Mouse (Mus musculus) mouse trophoblast stem cell (cell line): ENCODE data around the gene Cox6b2.

Experiments
- in situ Hi-C, 2 experiments: fragments of 300-500 bp; cut with MseI, MboI; formaldehyde crosslinking; loops; 2 replicates in 1 of 2; 3 replicates in 1 of 2; pipeline ENCODE4 v1.15.1; 2025

The Cox6b2 gene

DNA sequence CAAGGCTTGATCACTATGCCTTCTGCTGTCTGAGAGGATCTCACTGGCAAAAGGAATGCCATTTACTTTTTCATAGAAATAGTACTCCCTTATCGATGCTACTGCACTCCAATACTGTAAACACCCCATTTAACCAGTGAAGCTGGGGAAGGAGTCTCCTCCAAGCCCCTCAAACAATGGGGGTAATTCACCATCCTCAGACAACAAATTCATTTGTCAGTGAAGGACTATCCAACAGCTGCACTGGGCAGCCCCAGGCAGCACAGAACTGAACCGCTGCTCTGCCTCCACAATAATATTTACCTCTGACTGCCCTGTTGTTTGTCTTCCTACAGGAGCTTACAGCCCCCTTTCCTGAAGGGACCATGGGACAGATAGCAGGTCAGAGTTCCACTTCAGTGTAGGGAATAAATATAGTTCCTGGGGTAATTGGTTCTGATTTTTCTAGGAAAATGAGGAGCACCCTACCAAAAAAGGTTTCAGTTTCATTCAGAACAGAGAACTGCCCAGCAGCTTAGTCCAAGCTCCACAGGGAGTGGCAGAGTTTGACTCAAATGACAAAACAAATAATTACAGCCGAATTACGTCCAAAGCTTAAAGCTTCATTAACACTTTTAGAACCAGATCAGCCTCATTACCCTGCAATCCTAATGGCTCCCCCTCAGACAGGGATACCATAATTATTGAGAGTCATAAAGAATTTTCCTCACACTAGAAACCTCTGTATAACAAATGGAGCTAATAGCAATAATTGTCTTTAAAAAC, 12.2 kb upstream of the Cox6b2 start:
- in situ Hi-C loops = no loop called here

DNA sequence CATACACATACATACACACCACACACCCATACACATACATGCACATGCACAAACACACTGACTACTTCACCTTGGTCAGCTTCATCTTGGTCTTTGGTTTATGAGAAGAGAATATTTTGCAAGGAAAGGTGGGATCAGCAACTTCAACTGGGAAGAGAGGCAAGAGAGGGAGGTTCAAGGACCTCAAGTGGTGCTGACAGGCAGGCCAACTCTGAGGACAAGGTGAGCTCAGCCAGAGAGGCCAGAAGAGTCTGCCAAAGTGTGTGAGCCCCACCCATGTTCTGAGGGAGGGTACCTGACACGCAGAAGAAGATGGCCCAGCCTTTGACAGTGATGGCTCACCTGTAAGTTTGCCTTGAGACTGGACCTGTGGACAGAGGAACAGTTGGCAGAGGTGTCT, 6.8 kb upstream of the Cox6b2 start:
- in situ Hi-C loops = no loop called here

DNA sequence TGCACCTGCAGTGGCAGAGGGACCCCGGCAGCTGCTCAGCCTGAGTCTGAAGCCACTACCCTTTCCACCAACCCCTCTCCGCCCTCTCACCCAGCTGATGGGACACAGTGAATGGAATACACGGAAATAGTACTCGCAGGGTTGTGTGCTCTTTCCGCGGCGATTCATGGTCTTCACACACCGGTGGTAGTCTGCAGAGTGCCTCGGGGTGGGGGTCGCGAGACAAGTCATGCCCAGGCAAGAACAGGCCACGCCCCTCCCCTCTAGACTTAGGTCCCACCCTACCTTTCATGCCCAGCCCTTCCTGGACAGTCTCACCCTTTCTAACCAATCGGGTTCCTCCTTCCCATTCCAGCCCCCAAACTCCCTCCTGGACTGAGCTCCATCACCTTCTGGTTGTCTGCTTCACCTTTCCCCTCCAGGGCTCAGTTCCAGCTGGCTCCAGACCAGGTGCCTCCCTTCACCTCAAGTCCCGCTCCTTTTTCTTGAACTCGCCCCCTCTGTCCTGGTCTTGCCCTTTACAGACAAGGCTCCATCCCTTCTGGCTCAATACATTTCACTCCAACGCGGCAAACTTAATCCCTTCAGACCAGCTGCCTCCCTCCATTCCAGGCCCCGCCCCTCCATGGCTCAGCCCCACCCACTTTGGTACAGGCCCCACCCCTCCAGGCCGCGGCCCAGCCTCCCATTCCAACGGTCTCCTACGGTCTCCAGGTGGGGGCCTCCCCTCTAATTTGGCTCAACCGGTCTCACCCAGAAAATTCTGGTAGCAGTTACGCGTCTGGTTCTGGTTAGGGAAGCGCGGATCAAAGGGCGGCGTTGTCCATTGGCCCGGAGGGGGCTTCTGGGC, 698 bp downstream of the Cox6b2 start:
- in situ Hi-C loops = no loop called here

DNA sequence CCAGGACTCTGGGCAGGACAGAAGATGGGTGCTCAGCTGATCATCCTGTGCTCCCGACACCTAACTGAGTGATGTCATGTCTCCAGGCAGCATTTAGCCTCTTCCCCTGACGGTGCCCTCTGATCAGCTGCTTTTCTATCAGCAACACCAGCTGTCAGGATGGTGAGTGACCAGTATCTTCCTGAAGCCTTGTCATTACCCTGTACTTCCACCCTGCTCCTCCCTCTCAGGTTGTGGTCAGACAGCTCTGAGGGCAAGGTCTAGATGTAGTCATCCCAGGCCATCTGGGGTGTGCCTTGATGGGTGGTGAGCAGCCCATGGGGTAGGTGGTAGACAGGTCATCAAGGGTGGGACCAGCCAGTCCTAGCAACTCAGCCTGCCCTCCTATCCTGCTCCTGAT, 3.7 kb downstream of the Cox6b2 start:
- in situ Hi-C loops = no loop called here

DNA sequence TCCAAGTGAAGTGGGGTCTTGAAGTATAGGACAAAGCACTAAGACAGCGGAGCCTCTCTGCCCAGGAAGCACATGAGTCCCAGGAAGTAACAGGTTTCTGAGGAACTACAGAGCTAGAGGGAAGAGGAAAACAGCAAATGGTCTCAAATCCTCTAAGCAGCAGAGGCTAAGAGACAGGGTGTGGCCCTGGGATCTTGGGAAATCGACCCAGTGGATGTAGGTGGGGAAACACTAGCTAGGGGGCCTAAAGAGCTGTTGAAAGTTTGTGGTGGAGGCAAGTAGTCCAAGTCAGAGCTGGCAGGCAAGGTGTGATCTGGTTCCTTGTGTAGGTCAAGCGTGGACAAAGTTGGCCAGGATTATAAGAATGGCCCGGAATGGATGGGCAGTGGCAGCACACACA, 4.6 kb downstream of the Cox6b2 start:
- in situ Hi-C loops = no loop called here

DNA sequence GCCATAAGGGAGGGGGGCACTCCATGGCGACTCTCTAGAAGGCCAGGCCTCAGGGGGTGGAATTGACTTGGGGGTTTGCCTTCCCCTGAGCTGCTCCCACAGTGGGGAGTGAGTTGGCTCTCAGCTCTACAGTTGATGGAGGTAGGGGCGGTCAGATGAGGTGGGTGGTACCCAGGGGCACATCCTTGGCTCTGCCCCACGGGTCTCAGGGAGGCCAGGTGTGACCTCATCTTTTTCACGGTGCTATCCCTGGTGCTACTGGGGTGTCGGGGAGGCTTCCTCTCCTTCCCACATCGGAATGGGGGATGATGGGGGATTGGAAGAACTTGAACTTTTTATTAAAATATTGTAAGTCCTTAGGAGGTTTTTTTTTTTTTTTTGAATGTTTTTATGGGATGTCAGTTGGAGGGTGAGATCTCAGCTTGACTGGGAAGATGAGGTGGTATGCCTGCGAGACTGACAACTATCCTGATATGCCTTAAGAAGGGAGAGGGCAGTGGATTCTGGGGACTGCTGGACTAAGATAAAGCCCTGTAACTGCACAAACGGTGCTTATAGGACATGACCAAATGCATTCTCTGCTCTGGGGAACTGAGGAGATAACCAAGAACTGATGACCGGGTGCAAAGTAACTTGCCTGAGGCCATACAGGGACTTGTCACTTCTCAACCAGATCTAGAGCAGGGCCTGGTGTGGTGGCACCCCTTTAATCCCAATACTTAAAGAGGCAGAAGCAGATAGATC, 5.6 kb downstream of the Cox6b2 start:
- in situ Hi-C loops = no loop called here

DNA sequence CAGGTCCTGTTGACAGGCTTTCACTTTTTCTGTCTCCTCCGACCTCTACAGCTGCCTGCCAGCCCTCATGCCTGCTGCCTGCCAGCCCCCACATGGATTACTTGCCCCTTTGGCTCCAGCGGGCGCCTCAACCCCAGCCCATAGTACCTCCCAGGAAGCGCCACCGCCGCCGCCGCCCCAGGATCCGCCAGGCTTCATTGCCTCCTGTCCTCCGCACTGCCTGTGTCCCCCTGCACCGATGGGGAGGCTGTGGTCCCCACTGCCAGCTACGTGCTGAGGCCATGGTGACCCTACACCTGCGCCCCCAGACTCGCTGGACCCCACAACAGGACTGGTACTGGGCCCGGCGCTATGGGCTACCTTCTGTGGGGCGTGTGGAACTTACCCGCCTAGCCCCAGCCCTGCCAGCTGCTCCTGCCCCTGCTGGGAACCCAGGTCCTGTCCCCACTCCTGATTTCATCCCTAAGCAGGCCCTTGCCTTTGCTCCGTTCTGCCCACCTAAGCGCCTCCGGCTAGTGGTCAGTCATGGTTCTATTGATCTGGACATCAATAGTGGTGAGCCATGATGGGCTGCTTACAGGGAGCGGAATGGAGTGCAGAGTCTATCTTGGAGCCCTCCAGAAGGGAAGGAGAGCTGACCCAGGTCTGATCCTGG, 6.4 kb downstream of the Cox6b2 start:
- in situ Hi-C loops = no loop called here

DNA sequence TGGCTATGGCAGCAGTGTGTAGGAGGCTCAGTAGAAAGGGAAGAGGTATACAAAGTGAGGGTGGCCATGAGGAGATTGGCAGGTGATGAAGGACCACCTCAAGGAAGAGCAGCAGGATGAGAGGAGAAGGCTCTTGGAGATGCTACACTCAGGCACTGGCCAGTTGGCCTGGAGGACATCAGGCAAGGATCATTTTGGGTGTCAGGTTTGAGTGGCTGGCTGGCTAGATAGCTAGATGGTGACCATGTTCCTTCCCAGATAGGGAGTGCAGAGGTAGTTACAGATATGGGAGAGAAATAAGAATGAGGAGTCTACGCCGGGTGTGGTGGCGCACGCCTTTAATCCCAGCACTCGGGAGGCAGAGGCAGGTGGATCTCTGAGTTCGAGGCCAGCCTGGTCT, 8.0 kb downstream of the Cox6b2 start:
- in situ Hi-C loops = no loop called here

DNA sequence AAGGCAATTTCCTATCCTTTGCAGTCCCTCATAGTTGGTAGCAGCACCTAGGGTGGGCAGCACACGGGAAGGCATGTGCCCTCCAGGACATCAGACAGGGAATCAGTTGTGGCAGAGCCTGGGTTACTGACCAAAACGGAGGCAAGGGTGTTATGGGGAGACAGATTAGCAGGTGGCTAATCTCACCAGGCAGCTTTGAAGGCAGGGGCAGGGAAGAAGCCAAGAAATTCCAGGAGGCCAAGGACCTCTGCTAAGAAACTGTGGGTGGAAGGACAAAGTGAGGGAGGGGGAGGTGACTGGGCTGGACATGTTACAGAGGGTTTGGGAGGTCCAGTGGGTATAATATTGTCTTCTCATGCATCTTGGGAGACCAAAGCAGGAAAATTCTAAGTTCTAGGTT, 9.5 kb downstream of the Cox6b2 start:
- in situ Hi-C loops = no loop called here

DNA sequence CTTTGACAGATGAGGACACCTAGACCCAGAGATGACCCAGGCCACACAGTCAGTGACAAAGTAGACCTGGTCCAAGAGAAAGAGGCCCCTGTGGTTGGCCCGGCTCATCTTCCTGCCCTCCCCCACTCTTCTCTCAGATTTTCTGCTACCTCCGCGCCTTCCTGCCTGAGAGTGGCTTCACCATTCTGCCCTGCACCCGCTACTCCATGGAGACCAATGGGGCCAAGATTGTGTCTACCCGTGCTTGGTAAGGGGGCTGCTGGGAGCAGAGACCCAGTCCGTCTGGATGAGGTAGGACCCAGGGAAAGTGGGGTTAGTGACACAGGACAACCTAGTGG, 10.4 kb downstream of the Cox6b2 start:
- in situ Hi-C loops = no loop called here

DNA sequence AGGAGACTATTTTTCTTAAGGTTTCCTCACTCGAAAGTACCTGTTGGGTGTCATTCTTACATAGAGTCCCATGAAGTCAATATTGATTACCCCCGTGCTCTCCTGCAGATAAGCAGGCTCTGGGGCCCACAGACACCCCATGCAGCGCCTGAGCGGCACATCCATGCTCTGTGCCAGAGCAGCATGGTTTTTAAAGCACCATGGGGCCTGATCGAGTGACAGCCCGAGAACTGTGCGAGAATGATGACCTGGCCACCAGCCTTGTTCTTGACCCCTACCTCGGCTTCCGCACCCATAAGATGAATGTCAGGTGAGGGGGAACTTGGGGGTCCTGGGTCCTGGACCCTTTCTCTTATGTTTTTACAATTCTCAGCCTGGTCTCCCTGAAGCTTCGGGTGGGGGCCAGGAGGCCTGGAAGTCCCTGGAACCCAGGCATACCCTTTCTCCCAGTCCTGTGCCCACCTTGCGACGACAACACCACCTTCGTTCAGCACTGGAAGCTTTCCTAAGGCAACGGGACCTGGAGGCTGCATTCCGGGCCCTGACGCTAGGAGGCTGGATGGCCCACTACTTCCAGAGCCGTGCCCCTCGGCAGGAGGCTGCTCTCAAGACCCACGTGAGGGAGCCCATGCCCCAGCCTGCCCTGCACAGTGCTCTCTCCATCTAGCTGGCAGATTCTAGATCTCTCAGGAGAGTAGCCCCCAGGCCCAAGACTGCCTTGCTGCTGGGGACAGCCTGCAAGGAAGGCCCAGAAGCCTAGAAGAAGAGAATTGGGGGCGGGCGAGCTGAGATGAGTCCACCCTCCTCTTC, 11.0 kb downstream of the Cox6b2 start:
- in situ Hi-C loops = no loop called here

DNA sequence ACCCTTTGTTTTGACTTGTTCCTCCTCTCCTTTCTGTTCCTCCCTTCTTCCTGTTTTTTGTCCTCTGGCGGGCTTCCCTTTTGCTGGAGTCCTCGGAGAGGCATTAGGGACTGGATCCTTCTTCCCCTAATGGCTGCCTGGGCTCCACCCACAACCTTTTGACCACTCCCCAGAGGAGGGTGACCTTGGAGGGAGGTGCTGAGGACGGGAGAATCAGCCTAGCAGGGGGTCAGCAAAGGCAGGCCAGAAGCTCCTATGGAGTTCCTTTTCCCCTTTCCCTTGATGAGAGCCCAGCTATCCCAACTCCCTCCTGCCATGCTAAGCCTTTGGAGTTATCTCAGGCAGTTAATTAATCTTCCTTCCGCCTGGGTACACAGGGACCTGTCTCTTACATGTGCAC, 11.7 kb downstream of the Cox6b2 start:
- in situ Hi-C loops = no loop called here

DNA sequence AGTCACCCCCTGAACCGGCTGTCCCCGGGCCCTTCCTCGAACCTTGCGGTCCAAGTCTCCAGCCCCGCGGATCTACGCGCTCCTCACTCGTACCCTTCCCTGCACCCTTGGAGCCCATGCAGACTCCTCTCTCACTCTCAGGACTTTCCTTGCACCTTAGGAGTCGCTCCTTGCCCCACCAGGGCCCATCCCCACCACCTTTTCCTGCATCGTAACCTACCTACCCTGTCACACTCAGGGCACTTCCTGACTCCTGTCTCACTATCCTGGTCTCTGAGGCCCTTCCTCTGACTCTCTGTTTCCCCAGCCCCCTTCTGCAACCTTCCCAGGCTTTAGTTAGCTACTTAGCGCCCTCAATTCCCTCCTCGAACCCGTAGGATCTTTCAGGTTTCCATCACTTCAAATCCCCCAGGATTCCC, 12.6 kb downstream of the Cox6b2 start:
- in situ Hi-C loops = no loop called here

DNA sequence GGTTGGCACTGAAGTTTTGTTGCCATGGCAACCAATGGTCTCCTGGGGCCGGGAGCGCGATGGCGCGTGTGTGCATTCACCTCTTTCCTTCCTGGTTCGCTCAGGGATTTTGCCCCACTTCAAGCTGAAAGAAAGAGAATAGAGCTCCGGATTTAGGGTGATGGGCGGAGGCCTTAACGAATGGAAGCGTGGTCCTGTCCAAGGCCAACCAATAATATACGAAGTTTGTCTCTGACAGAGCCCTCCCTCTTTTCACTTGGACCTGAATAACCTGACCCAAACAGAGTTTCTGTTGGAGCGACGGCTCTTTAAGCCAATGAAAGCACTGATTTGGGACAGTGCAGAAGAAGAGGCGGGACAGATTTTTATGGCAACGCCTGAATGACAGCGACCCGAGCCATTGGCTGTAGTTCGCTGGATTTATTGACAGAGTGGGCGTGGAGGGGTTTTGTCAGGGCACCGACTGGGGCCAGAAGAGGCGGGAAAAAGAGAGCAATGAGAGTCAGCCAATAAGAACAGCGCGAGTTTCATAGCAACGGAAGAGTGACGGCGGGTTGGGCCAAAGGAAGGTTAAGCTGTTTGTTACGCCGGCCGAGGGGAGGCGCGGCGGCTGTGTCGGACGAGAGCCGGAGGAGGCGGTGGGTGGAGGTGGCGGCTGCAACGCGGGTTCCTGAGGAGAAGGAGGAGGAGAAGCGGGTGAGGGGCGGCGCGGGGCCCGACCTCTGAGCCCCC, 13.2 kb downstream of the Cox6b2 start, which contains the start of gene Kmt5c:
TSS of gene Kmt5c (plus strand) at position 572 of the 732 bp plus-strand sequence.
- in situ Hi-C loops = no loop called here

DNA sequence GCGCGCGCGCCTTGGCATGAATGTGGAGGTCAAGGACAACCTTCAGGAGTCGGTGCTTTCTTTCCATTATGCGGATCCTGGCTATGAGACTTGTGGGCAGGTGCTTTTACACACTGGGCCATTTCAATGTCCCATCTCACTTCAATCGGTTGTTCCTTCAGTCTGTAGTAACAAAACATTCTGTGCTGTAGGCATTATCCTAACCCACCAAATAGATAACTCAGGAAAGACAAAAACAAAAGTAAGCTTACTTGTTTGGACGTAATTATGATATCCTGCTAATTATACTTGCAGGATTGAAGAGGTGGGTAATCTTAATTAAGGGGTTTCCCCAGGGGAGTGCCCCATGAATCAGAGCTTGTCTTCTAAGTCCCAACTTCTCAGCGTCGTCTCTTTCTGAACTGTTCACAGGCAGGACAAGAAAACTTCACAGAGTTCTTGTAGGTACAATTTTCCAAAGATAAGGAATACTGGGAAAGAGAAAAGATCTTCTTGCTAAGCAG, 13.8 kb downstream of the Cox6b2 start:
- in situ Hi-C loops = no loop called here

DNA sequence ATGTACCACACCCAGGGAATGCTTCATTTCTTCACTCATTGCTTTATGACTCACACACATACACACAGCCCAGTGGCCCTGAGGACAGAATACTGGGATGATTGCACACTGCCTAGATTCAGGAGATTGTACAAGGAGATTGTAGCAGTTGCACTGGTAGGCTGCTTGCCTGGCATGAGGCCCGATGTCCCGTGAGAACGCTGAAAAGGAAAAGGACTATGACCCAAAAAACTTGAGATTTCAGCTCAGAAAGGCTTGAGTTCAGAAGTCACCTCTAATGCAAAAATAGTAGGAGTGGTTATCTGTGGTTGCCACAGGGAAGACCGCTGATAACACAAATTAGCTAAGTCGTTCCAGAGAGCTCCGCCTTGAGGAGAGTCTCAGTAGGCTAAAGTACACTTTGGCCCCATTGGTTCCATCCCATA, 19.9 kb downstream of the Cox6b2 start:
- in situ Hi-C loops = no loop called here

DNA sequence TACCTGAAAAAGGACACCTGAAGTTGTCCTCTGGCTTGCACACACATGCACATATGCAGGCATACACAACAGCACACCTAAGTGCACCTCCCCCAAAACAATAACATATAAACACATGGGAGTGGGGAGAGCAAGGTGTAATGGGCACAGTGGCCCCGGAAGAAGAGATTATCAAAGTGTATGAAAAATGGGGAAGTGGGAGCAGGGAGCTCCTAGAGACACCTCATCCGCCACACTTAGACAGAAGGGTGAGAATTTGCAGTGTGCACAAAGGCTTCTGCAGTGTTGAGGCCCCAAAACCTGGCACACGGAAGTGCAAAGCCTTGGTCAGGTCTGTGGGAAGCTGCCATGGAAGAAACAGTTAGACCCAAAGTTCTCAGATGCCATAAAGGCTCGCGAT, 21.8 kb downstream of the Cox6b2 start:
- in situ Hi-C loops = no loop called here

DNA sequence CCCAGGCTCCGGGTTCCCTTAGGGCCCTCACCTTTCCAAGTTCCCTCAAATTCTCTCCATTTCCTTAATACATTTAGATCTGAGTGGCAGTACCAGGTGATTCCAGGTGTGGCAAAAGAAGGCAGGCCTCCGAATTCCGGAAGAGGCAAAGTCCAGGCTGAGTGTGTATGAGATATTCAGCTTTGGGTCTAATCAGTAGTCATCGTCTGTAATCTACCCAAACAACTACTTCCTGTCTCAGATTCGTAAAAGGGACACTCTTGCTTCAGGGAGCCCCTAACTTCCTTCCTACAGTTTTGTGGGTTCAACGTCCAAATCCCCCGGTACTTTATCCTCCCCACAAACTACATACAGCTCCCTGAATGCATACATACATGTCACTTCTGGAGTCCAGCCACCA, 27.7 kb downstream of the Cox6b2 start, which contains the start of gene Tmem150b:
TSS of gene Tmem150b (minus strand) at position 81 of the 400 bp plus-strand sequence.
- in situ Hi-C loops = no loop called here

DNA sequence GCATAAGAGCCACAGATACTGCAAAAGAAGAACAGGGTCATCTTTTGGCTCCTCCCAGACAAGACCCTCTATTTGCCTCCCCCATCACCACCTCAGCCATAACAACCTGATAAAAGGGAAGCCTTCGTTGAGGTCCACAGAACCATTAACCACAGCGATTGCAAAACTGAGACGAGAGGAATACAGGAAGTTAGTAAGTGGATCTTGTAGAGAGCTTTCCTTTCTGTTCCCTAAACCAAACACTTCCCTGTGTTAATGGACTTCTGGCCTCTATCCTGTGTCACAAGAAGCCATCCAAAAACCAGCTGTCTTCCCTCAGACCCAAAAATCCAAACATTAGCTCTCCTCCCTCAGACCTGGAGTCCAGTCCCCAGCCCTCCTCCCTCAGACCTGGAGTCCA, 28.5 kb downstream of the Cox6b2 start:
- in situ Hi-C loops = no loop called here

DNA sequence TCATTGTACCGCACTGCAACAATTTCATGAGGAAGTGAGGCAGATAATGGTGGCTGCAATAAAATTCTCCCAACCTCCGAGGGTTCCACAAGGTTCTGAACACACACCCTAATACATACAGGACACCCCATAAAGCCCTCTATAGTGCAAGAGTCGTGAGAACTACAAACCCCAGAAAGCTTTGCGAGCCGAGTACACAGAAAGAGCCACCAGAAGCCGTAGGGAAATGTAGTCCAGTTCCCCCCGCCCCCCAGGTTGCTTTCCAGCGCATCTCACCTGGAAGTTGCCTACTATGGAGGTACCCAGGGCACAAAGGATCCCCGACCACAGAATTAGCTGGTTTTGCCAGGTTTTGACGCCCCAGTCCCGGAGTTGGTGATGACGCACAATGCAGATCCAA, 29.4 kb downstream of the Cox6b2 start:
- in situ Hi-C loops = no loop called here
